Mouse (Mus musculus) intestine, embryonic 14.5 days (tissue): Measurements from ENCODE around the gene Kap. TPM values are rescaled to one million over a fixed set of nuclear protein-coding genes. Genes with fewer than 3 reads are reported as not detected.
"Not testable (repeated sequence)": the region's sequence is repeated elsewhere in the genome, so short reads cannot be mapped to it uniquely, and the experiment has no call there.

Experiments used
- ATAC-seq: fragments of 200-750 bp; cut with Nextera tagmentation; replicated peaks from 2 replicates; pipeline ENCODE4 v1.8.0; 2017; ENCODE audit warnings: low read depth, moderate number of reproducible peaks, moderate TSS enrichment, moderate library complexity; ENCODE audit not compliant: low FRiP score, low TSS enrichment
- DNase-seq: peaks from one replicate; pipeline ENCODE4 v3.0.0-alpha.2; 2018; ENCODE audit warnings: low spot score
- H3K27ac ChIP-seq: fragments of 300-500 bp; sonication (generic); 2 replicates; pipeline ENCODE4 v1.5.1; 2014; ENCODE audit warnings: low read depth, mild to moderate bottlenecking, control low read depth
- H3K27me3 ChIP-seq: fragments of 300-500 bp; sonication (generic); replicated peaks from 2 replicates; pipeline ENCODE4 v1.6.1; 2014; ENCODE audit warnings: low read length, control low read depth; ENCODE audit not compliant: control insufficient read depth, insufficient read depth
- H3K36me3 ChIP-seq: fragments of 300-500 bp; sonication (generic); 2 replicates; pipeline ENCODE4 v1.6.1; 2014; ENCODE audit warnings: low read length, control low read depth; ENCODE audit not compliant: control insufficient read depth, insufficient read depth
- H3K4me1 ChIP-seq: fragments of 300-500 bp; sonication (generic); replicated peaks from 2 replicates; pipeline ENCODE4 v1.6.1; 2014; ENCODE audit warnings: low read length, control low read depth, mixed read lengths; ENCODE audit not compliant: control insufficient read depth, insufficient read depth
- H3K4me2 ChIP-seq: fragments of 300-500 bp; sonication (generic); 2 replicates; pipeline ENCODE4 v1.6.1; 2014; ENCODE audit warnings: low read length
- H3K4me3 ChIP-seq: fragments of 300-500 bp; sonication (generic); 2 replicates; pipeline ENCODE4 v1.5.1; 2014; ENCODE audit warnings: low read depth, low read length, control low read depth, mixed read lengths
- H3K9ac ChIP-seq: fragments of 300-500 bp; sonication (generic); 2 replicates; pipeline ENCODE4 v1.6.1; 2014; ENCODE audit warnings: mild to moderate bottlenecking, low read length
- H3K9me3 ChIP-seq: fragments of 300-500 bp; sonication (generic); 2 replicates; pipeline ENCODE4 v1.6.1; 2016; ENCODE audit warnings: low read length, control low read depth; ENCODE audit not compliant: control insufficient read depth
- WGBS: fragments of 180-500 bp; shearing (Covaris S2); extraction: QIAGEN DNeasy Blood & Tissue Kit; methylation state at CpG from one replicate; pipeline ENCODE4 v1.1.7; 2014; 5-methylcytosine and 5-hydroxymethylcytosine counted together
- polyA plus RNA-seq: library from polyadenylated mRNA; unstranded; fragments of >200 nt; fragmentation: Nextera tagmentation; extraction: Ambion mirVana; gene quantifications from 2 replicates; pipeline ENCODE4 v1.2.1, GENCODE M21; 2014

Kap gene
- polyA plus RNA-seq, 1 experiment from 2014 or later: not detected

GRCm38 (mm10) chr6:133848861-133849260 lies 4.7 kb downstream of the Kap start:
- not testable (repeated sequence) for H3K27me3 ChIP-seq, H3K4me3 ChIP-seq, H3K9me3 ChIP-seq, H3K27ac ChIP-seq, H3K9ac ChIP-seq, H3K4me2 ChIP-seq, H3K36me3 ChIP-seq, DNase-seq, H3K4me1 ChIP-seq, ATAC-seq
- WGBS: 87% methylated on average over 5 of the region's 6 CpGs

DNA sequence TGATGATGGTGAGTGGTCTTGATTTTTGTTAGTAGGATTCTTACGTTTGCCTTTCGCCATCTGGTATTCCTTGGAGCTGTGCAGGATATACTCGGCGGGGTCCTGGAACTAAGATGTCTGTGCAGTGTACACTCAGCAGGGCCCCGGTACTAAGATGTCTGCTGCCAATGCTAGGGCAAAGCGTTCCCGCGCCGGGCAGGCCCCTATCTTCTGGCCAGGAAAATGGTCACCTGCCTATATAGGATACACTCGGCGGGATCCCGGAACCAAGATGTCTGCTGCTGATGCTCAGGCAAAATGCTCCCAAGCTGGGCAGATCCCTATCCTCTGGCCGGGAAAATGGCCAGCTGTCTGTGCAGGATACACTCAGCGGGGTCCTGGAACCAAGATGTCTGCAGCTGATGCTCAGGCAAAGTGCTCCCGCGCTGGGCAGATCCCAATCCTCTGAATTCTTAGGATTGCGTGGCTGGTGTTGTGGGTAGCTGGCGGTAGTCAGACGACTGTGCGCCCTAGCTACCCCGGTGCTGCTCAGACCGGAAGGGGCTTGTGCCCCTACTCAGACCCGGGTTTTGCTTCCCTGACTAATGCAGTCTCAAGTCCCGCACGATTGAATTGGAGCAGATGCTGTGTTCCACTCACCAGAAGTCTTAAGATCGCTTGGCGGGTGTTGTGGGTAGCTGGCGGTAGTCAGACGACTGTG lies 15.1 kb downstream of the Kap start:
- not testable (repeated sequence) for ATAC-seq, H3K27ac ChIP-seq, H3K9ac ChIP-seq, H3K4me3 ChIP-seq, H3K27me3 ChIP-seq, DNase-seq, H3K4me2 ChIP-seq, H3K9me3 ChIP-seq, H3K4me1 ChIP-seq, H3K36me3 ChIP-seq
- WGBS: 82% methylated on average over 29 of the region's 29 CpGs

GRCm38 (mm10) chr6:133812342-133812741 lies 41.2 kb downstream of the Kap start:
- no peak overlapping the region for H3K9ac ChIP-seq
- WGBS: 41% methylated on average over 1 of the region's 1 CpGs
- no peaks in the 10 kb centered on the region for H3K9me3 ChIP-seq
- H3K4me1 ChIP-seq: no peaks in the 10 kb centered on the region
- H3K27ac ChIP-seq: no peak overlapping the region
- H3K4me3 ChIP-seq: no peak overlapping the region
- no peaks in the 10 kb centered on the region for H3K27me3 ChIP-seq
- ATAC-seq (no peak), DNase-seq (no peak)
- no peaks in the 10 kb centered on the region for H3K36me3 ChIP-seq
- H3K4me2 ChIP-seq: no peak overlapping the region

Other genes starting within 250 kb of the Kap start
- gene Etv6, start 181.9 kb upstream of the Kap start, polyA plus RNA-seq: 16.5 and 17.7 TPM in 2 replicates